Mouse (Mus musculus) limb, embryonic 11.5 days (tissue): ENCODE measurements at regions not wholly inside any gene's neighbourhood (a gene's known extent, or its start where the extent isn't known, plus 50 kb on each side); places are given as distances from the start of the nearest gene placed in this dataset.

Experiments
- ATAC-seq: fragments of 200-750 bp; cut with Nextera tagmentation; 2 replicates; pipeline ENCODE4 v1.8.0; 2017; ENCODE audit warnings: low read depth; ENCODE audit not compliant: insufficient number of reproducible peaks, low FRiP score, low TSS enrichment
- DNase-seq: peaks from one replicate; pipeline ENCODE4 v3.0.0-alpha.2; 2015; ENCODE audit warnings: low spot score
- H3K27ac ChIP-seq: fragments of 300-500 bp; sonication (generic); replicated peaks from 2 replicates; pipeline ENCODE4 v1.5.1; 2014; ENCODE audit warnings: low read depth, mild to moderate bottlenecking, low read length
- H3K27me3 ChIP-seq: fragments of 300-500 bp; sonication (generic); 2 replicates; pipeline ENCODE4 v1.6.1; 2014; ENCODE audit warnings: mild to moderate bottlenecking, low read length, mixed read lengths; ENCODE audit not compliant: control insufficient read depth, insufficient read depth
- H3K36me3 ChIP-seq: fragments of 300-500 bp; sonication (generic); 2 replicates; pipeline ENCODE4 v1.6.1; 2014; ENCODE audit warnings: mild to moderate bottlenecking, low read length, moderate library complexity, mixed read lengths; ENCODE audit not compliant: control insufficient read depth, insufficient read depth
- H3K4me1 ChIP-seq: fragments of 300-500 bp; sonication (generic); 2 replicates; pipeline ENCODE4 v1.6.1; 2014; ENCODE audit warnings: low read length, mixed read lengths; ENCODE audit not compliant: control insufficient read depth, insufficient read depth
- H3K4me2 ChIP-seq: fragments of 300-500 bp; sonication (generic); 2 replicates; pipeline ENCODE4 v1.6.1; 2014; ENCODE audit warnings: low read depth, mild to moderate bottlenecking, moderate library complexity; ENCODE audit not compliant: severe bottlenecking
- H3K4me3 ChIP-seq: fragments of 300-500 bp; sonication (generic); 2 replicates; pipeline ENCODE4 v1.5.1; 2014; ENCODE audit warnings: low read depth, low read length
- H3K9ac ChIP-seq: fragments of 300-500 bp; sonication (generic); 2 replicates; pipeline ENCODE4 v1.6.1; 2014; ENCODE audit warnings: mild to moderate bottlenecking, low read length
- H3K9me3 ChIP-seq: fragments of 300-500 bp; sonication (generic); 2 replicates; pipeline ENCODE4 v1.6.1; 2016; ENCODE audit warnings: low read length; ENCODE audit not compliant: control insufficient read depth
- WGBS: fragments of 180-500 bp; shearing (Covaris S2); extraction: QIAGEN DNeasy Blood & Tissue Kit; methylation state at CpG from one replicate; pipeline ENCODE4 v1.1.7; 2014; 5-methylcytosine and 5-hydroxymethylcytosine counted together

DNA sequence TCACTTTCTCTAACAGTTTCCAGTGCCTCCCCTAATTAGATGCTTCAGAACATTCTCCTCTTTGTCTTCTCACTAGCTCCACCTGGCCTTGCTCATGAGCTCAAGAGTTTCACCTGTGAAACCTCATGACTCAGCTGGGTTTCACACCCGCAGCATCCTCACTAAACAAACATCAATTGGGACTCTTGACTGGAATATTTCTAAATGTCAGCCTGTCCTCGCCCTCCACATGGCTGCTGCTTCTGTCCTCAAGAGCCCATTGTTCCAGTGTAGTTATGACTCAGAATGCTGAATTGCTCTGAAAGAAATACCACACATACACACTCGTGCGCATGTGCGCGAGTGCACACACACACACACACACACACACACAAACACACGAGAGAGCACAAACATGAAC is 407.2 kb downstream of the Prss52 start:
- no peak overlapping the region for H3K4me2 ChIP-seq
- no peaks in the 10 kb centered on the region for H3K27me3 ChIP-seq
- H3K9me3 ChIP-seq = no peaks in the 10 kb centered on the region
- WGBS = 92% methylated on average over 7 of the region's 7 CpGs
- no peak overlapping the region for H3K9ac ChIP-seq
- H3K27ac ChIP-seq = no peak overlapping the region
- no peak for ATAC-seq
- H3K36me3 ChIP-seq = no peaks in the 10 kb centered on the region
- no peak for DNase-seq
- no peak overlapping the region for H3K4me3 ChIP-seq
- H3K4me1 ChIP-seq = no peaks in the 10 kb centered on the region

- no peaks in the 10 kb centered on the region for H3K36me3 ChIP-seq
- H3K4me2 ChIP-seq = no peak overlapping the region
- H3K4me3 ChIP-seq = no peak overlapping the region
- no peak overlapping the region for H3K9ac ChIP-seq
- H3K4me1 ChIP-seq = no peaks in the 10 kb centered on the region
- no peak overlapping the region for H3K27ac ChIP-seq
- no peaks in the 10 kb centered on the region for H3K9me3 ChIP-seq
- ATAC-seq = no peak
- H3K27me3 ChIP-seq = no peaks in the 10 kb centered on the region
- WGBS = 77% methylated on average over 7 of the region's 7 CpGs
- no peak for DNase-seq
These were observed 408.6 kb downstream of the Prss52 start for GRCm38 (mm10) chr14:64512726-64513125.

- H3K27ac ChIP-seq = no peak overlapping the region
- WGBS = 67% methylated on average over 7 of the region's 7 CpGs
These were observed 413.6 kb downstream of the Prss52 start for GRCm38 (mm10) chr14:64517584-64518195.

DNA sequence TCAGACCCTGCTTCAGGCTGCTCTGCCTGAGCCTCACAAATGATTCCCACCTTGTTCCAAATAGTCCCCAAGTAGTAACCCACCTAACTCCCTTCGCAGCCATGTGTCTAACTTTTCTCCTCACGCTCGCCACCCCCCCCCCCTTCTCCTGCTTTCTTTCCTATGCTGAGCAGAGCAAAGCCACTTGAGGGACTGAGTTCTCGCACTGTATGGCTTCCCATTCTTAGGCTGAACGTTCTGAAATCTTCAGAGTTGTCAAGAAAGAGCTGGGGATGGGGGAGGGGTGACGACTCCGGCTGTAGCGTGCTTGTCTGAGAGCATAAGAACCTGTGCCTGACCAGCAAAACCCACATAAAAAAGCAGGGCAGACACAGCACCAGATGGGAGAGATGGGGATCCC is 420.6 kb downstream of the Prss52 start:
- H3K4me2 ChIP-seq = no peak overlapping the region
- no peaks in the 10 kb centered on the region for H3K36me3 ChIP-seq
- H3K27ac ChIP-seq = no peak overlapping the region
- no peaks in the 10 kb centered on the region for H3K4me1 ChIP-seq
- DNase-seq (no peak), ATAC-seq (no peak)
- no peaks in the 10 kb centered on the region for H3K27me3 ChIP-seq
- 59% methylated on average over 8 of the region's 8 CpGs for WGBS
- no peak overlapping the region for H3K4me3 ChIP-seq
- H3K9ac ChIP-seq = no peak overlapping the region
- no peaks in the 10 kb centered on the region for H3K9me3 ChIP-seq

More at GRCm38 (mm10) chr14:64517584-64518195, 413.6 kb downstream of the Prss52 start:
- no peaks in the 10 kb centered on the region for H3K9me3 ChIP-seq
- no peak overlapping the region for H3K9ac ChIP-seq
- ATAC-seq (no peak), DNase-seq (no peak)
- H3K4me1 ChIP-seq = no peaks in the 10 kb centered on the region
- H3K4me3 ChIP-seq = no peak overlapping the region
- no peaks in the 10 kb centered on the region for H3K27me3 ChIP-seq
- no peak overlapping the region for H3K4me2 ChIP-seq
- H3K36me3 ChIP-seq = no peaks in the 10 kb centered on the region

DNA sequence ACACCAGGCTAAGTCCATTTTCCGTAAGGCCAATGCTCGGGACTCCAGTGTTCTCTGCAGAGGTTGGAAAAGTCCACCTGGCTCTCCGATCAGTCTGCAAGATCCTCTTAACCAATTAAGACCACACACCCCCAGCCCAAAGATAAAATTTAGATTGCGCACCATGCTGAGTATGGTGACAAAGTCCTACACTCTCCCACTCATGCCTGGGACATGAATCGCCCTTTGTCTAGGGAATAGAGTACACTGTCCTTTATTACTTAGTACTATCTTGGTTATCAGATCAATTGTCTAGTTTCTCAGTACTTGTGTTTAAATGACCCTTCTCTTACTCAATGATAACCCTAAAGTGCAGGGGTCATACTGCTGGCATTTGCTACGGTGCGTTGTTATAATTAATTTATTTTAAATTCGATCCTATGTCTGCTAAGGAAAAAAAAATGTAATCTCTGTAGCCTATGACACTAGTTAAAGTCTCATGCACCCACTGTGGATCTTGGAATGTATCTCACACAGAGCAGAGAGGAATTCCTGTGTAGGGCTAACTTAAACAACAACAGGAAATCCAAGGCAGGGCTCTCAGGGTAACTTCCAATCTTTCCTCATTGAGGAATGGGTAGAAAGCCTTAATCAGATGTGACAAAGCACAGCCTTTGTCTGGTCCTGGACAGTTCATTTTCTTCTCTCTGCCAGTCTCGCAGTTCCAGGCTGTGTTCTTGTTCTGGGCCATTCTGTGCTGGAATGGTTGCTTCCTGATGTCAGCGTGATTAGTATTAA is 421.4 kb downstream of the Prss52 start:
- 84% methylated on average over 10 of the region's 10 CpGs for WGBS
- H3K27me3 ChIP-seq = no peaks in the 10 kb centered on the region
- no peak overlapping the region for H3K9ac ChIP-seq
- DNase-seq (no peak), ATAC-seq (no peak)
- H3K9me3 ChIP-seq = no peaks in the 10 kb centered on the region
- H3K4me2 ChIP-seq = no peak overlapping the region
- no peak overlapping the region for H3K27ac ChIP-seq
- no peaks in the 10 kb centered on the region for H3K4me1 ChIP-seq
- no peak overlapping the region for H3K4me3 ChIP-seq
- H3K36me3 ChIP-seq = no peaks in the 10 kb centered on the region

GRCm38 (mm10) chr14:64530541-64530940 is 426.5 kb downstream of the Prss52 start:
- Histone ChIP-seq H3K36me3 (no peaks in the 10 kb centered on the region), H3K4me1 (no peaks in the 10 kb centered on the region), H3K27me3 (no peaks in the 10 kb centered on the region), H3K9me3 (no peaks in the 10 kb centered on the region), H3K9ac (no peak overlapping the region), H3K4me2 (no peak overlapping the region), H3K27ac (no peak overlapping the region), H3K4me3 (no peak overlapping the region)
- DNase-seq (no peak), ATAC-seq (no peak)
- WGBS = 78% methylated on average over 3 of the region's 3 CpGs

GRCm38 (mm10) chr14:64531221-64531949 is 427.3 kb downstream of the Prss52 start:
- H3K4me2 ChIP-seq = no peak overlapping the region
- no peak for DNase-seq
- WGBS = 71% methylated on average over 7 of the region's 7 CpGs
- no peaks in the 10 kb centered on the region for H3K9me3 ChIP-seq
- no peaks in the 10 kb centered on the region for H3K36me3 ChIP-seq
- H3K4me1 ChIP-seq = no peaks in the 10 kb centered on the region
- H3K27ac ChIP-seq = no peak overlapping the region
- no peak for ATAC-seq
- H3K9ac ChIP-seq = no peak overlapping the region
- no peak overlapping the region for H3K4me3 ChIP-seq
- no peaks in the 10 kb centered on the region for H3K27me3 ChIP-seq

- no peak for DNase-seq
- no peaks in the 10 kb centered on the region for H3K9me3 ChIP-seq
- H3K9ac ChIP-seq = no peak overlapping the region
- no peak overlapping the region for H3K4me2 ChIP-seq
- H3K4me1 ChIP-seq = no peaks in the 10 kb centered on the region
- whole genome bisulfite sequencing = 90% methylated on average over 5 of the region's 5 CpGs
- no peak overlapping the region for H3K4me3 ChIP-seq
- no peaks in the 10 kb centered on the region for H3K27me3 ChIP-seq
- H3K27ac ChIP-seq = no peak overlapping the region
- H3K36me3 ChIP-seq = no peaks in the 10 kb centered on the region
- no peak for ATAC-seq
These were observed 428.3 kb downstream of the Prss52 start for GRCm38 (mm10) chr14:64532351-64532750.
